Mouse (Mus musculus) megakaryocyte, embryonic 14.5 days (primary cell): Measurements from ENCODE around the gene Gata5.

Source experiments
- FLI1 ChIP-seq: IDR thresholded peaks from 2 replicates; pipeline ENCODE4 v1.6.1; 2012; ENCODE audit warnings: low read length, inconsistent platforms, mixed read lengths
- GATA1 ChIP-seq: IDR thresholded peaks from 3 replicates; pipeline ENCODE4 v1.6.1; 2012; ENCODE audit warnings: mixed read lengths, low read length, inconsistent platforms, borderline replicate concordance

- no peak for TF ChIP-seq GATA1
- TF ChIP-seq FLI1, result no peak
Observed at GRCm38 (mm10) chr2:180305490-180305889, 29.0 kb downstream of the Gata5 start.
